Mouse (Mus musculus) urinary bladder, postnatal 4 days (tissue): ENCODE measurements around the gene Wipf1.

Experiments used
- DNase-seq, 2 experiments: peaks; one replicate each; pipeline ENCODE4 v3.0.0; 2021 to 2022; ENCODE audit warnings: low spot score in 2 of 2

The Wipf1 gene

DNA sequence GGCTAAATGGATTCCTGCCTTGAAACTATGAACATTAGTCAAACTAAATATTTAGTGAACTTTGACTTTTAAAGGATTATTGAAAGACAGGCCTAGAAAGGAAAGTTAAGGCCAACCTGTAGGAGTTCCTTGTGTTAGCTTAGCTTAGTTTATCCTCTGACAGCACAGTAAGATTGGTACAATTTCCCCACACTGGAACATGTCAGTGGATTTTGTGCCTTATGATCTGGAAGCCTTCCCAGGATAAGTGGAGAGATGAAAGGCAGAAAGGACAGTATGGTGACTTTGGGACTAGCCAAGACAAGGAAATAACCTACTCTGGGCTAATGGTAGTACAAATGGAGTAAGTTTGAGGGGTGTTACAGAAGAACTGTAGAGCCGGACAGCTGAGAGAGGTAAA lies 141.7 kb downstream of the Wipf1 start:
- no peak for DNase-seq

DNA sequence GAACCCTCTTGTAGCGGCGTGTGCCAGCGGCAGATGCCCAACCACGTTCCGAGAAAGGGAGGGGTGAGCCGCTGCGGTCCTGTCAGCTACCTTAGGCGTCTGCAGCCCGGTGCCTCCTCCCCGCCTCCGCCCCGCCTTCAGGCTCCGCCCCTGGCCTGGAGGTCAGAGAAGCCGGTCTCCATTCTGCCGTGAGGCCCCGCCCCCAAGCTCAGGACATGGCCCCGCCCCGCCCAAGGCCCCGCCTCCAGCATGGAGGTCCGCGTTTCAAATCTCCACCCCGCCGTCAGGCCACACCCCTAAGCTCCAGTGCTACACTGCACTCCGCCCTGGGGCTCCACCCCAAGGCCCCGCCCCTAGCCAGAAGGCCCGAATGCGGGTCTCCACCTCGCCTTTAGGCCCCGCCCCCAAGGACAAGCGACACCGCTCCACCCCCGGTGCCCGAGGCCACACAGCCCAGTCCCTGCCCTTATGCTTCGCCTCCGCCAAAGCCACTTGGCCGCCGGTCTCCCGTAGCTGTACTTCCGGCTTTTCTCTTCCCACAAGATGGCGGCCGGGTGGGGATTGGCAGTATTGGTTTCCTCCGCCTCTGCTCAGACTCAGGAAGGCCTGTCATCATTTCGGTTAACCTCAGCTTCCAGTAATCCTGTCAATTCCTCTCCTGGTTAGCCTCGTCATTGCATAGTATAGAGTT lies 143.0 kb downstream of the Wipf1 start, which contains the start of gene Gpr155:
TSS of gene Gpr155 (minus strand) at position 217 of the 691 bp plus-strand sequence.
- DNase-seq = peak; percentile 99

DNA sequence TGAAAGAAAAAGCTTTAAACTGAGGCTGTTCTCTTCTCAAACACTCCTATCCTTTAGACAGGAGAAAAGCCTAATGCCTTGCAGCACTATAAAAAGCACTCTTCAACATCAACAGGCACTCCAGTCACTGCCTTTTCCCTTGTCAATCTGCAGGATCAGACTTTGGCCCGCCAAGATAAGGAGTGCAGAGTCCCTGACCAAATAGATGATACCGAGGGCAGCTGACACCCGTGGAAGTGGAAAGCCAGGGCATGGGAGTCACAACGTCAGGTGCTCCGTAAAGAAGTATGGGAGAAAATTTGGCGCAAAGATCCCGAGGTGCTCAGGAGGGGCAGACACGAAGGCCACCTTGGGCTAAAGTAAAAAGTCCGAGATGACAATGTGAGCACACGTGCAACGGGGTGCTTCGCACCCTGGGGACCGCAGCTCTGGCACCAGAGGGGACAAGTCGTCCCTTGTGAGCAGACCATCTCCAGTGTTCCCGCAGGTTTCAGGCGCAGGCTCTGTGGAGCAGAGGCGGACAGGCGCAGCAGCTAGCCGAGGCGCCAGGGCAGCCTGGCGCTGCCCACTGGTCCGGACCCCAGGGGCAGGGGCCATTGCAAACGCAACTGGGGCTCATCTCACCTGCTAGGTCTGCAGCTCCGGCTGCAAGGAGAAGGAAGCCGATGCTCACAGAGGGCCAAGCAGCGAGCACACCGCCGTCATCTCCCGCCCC lies 143.7 kb downstream of the Wipf1 start:
- no peak for DNase-seq

DNA sequence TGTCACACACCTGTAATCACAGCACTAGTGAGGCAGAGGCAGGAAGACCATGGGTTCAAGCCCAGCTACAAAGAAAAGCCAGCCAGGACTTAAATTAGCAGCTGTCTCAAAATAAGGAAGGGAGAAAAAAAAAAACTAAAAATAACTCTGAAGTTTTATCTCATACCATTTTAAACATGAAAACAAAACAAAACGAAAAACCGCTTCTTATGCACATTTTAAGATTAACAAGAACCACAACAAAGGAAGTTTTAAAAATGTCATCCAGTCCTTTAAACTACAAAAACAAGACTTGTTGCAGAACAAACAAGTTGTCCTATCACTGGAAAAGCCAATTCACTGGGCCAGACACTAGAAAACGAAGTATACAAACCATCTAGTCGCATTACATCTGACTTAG lies 144.4 kb downstream of the Wipf1 start:
- DNase-seq = no peak

DNA sequence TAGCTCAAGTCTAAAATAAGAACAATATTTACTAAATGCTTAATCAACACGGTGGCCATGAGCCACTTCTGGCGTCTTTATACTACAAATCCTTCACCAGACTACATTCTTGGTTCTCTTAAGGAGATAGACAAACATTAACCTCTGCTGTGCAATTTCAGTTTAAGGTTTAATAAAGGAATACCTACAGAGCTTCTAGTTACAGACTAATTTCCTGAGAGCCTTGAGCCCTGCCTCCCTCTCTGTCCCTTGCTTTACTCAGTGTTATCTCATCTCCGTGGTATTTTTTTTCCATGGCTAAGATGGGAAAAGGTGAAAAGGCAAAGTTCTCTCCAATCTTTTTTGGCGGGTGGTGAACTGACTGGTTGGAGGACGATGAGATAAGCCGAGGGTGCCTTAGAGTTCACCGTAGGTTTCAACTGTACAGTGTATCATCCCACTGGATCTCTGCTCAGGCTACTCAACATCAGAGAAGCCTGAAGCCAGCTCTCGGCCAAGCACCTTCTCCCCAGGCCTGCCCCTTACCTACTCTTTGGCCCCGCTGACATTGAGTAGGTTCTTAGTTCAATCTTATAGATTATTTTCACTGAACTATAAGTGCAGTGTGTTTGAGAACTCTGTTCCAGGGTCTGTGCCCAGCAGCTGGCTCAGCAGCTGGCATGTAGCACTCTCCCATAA lies 149.1 kb downstream of the Wipf1 start:
- no peak for DNase-seq

DNA sequence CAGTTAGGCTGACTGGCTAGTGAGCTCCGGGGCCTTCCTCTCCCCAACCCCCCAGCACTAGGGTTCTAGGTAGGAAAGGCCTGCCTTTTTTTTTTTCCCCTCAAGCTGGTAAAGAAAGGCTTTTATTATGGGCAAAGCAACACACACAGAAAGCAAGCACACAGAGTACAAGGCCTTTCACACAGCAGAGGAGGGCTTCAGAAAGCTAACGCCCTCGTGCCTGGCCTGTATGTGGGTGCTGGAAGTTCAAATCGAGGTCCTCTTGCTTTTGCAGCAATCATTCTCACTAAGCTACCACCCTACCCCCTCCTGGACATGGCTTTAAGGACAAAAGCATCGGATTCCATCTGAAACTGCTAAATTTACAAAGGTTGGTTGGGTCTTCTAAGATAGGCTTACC lies 149.9 kb downstream of the Wipf1 start:
- no peak for DNase-seq
